Mouse (Mus musculus): ENCODE data around the gene Gm12355. TPM values are rescaled to one million over a fixed set of nuclear protein-coding genes. Genes with fewer than 3 reads are reported as not detected.

The Gm12355 gene
- polyA plus RNA-seq, 1 experiment from 2014 or later = 0.82 TPM

Other genes starting within 250 kb of the Gm12355 start
- gene Tcap, start 241.8 kb downstream of the Gm12355 start, polyA plus RNA-seq (2016; fragmentation: Nextera tagmentation; extraction: Ambion mirVana) = 2.7 and 2.9 TPM in 2 replicates
- gene Pnmt, start 239.2 kb downstream of the Gm12355 start, polyA plus RNA-seq (2016; fragmentation: Nextera tagmentation; extraction: Ambion mirVana) = 0.49 and 1.2 TPM in 2 replicates
- 9.0 and 9.5 TPM in 2 replicates for gene Pgap3, start 225.2 kb downstream of the Gm12355 start, polyA plus RNA-seq (2016; fragmentation: Nextera tagmentation; extraction: Ambion mirVana)
- gene Erbb2, start 213.2 kb downstream of the Gm12355 start, polyA plus RNA-seq (2016; fragmentation: Nextera tagmentation; extraction: Ambion mirVana) = 16.4 and 17.5 TPM in 2 replicates
- gene Mien1, start 186.7 kb downstream of the Gm12355 start, polyA plus RNA-seq (2016; fragmentation: Nextera tagmentation; extraction: Ambion mirVana) = 192 and 196 TPM in 2 replicates
- gene Grb7, start 179.3 kb downstream of the Gm12355 start, polyA plus RNA-seq (2016; fragmentation: Nextera tagmentation; extraction: Ambion mirVana) = 0.66 and 0.99 TPM in 2 replicates
- 0.25 and 0.34 TPM in 2 replicates for gene Ikzf3, start 79.6 kb downstream of the Gm12355 start, polyA plus RNA-seq (2016; fragmentation: Nextera tagmentation; extraction: Ambion mirVana)
- 0.15 TPM in 1 of 2 replicates, not detected in the other for gene Zpbp2, start 74.6 kb downstream of the Gm12355 start, polyA plus RNA-seq (2016; fragmentation: Nextera tagmentation; extraction: Ambion mirVana)
- 70.4 and 72.2 TPM in 2 replicates for gene Ormdl3, start 38.3 kb downstream of the Gm12355 start, polyA plus RNA-seq (2016; fragmentation: Nextera tagmentation; extraction: Ambion mirVana)
- gene Lrrc3c, start 27.4 kb downstream of the Gm12355 start, polyA plus RNA-seq (2016; fragmentation: Nextera tagmentation; extraction: Ambion mirVana) = not detected in 2 replicates
- not detected in 2 replicates for gene Gsdma3, start 699 bp upstream of the Gm12355 start, polyA plus RNA-seq (2016; fragmentation: Nextera tagmentation; extraction: Ambion mirVana)
- not detected in 2 replicates for gene Gsdma2, start 21.1 kb upstream of the Gm12355 start, polyA plus RNA-seq (2016; fragmentation: Nextera tagmentation; extraction: Ambion mirVana)
- gene Gsdma, start 38.7 kb upstream of the Gm12355 start, polyA plus RNA-seq (2016; fragmentation: Nextera tagmentation; extraction: Ambion mirVana) = not detected in 2 replicates
- 231 and 234 TPM in 2 replicates for gene Psmd3, start 56.9 kb upstream of the Gm12355 start, polyA plus RNA-seq (2016; fragmentation: Nextera tagmentation; extraction: Ambion mirVana)
- not detected in 2 replicates for gene Csf3, start 75.6 kb upstream of the Gm12355 start, polyA plus RNA-seq (2016; fragmentation: Nextera tagmentation; extraction: Ambion mirVana)
- gene Med24, start 103.8 kb upstream of the Gm12355 start, polyA plus RNA-seq (2016; fragmentation: Nextera tagmentation; extraction: Ambion mirVana) = 78.7 and 80.0 TPM in 2 replicates
- gene Thra, start 115.0 kb upstream of the Gm12355 start, polyA plus RNA-seq (2016; fragmentation: Nextera tagmentation; extraction: Ambion mirVana) = 56.9 and 67.0 TPM in 2 replicates
- 1.5 and 2.1 TPM in 2 replicates for gene Nr1d1, start 149.7 kb upstream of the Gm12355 start, polyA plus RNA-seq (2016; fragmentation: Nextera tagmentation; extraction: Ambion mirVana)
- gene Msl1, start 169.9 kb upstream of the Gm12355 start, polyA plus RNA-seq (2016; fragmentation: Nextera tagmentation; extraction: Ambion mirVana) = 37.0 and 40.8 TPM in 2 replicates
- gene Casc3, start 179.2 kb upstream of the Gm12355 start, polyA plus RNA-seq (2016; fragmentation: Nextera tagmentation; extraction: Ambion mirVana) = 65.1 and 68.5 TPM in 2 replicates
- 4.4 and 4.7 TPM in 2 replicates for gene Rapgefl1, start 211.1 kb upstream of the Gm12355 start, polyA plus RNA-seq (2016; fragmentation: Nextera tagmentation; extraction: Ambion mirVana)
- gene Wipf2, start 238.0 kb upstream of the Gm12355 start, polyA plus RNA-seq (2016; fragmentation: Nextera tagmentation; extraction: Ambion mirVana) = 4.2 and 5.4 TPM in 2 replicates